Mouse (Mus musculus): ENCODE measurements around the gene Stx6.

GRCm38 (mm10) chr1:155251596-155251995 lies 93.1 kb downstream of the Stx6 start:
- no peak for TF ChIP-seq ELF1 (IDR thresholded peaks at IDR 0.05; ENCODE audit: low read depth, low read length)
- no peak for TF ChIP-seq GABPA (IDR thresholded peaks at IDR 0.05; ENCODE audit: insufficient replicate concordance, low read depth, low read length)
- TF ChIP-seq CTCF (conservative IDR thresholded peaks at IDR 0.05 in 1 of 2, IDR thresholded peaks at IDR 0.05 in 1 of 2; ENCODE audit: low read depth in 2 of 2, low read length in 2 of 2) = no peak
- no peak for TF ChIP-seq POLR2A (IDR thresholded peaks at IDR 0.05; ENCODE audit: low read depth, low read length)
- TF ChIP-seq BHLHE40 (IDR thresholded peaks at IDR 0.05; ENCODE audit: low read depth, low read length) = no peak
- no peak for TF ChIP-seq USF1 (IDR thresholded peaks at IDR 0.05; ENCODE audit: low read depth, low read length)
- no peak for TF ChIP-seq EP300 (IDR thresholded peaks at IDR 0.05; ENCODE audit: low read length)
- TF ChIP-seq E2F4 (IDR thresholded peaks at IDR 0.05; ENCODE audit: insufficient replicate concordance, low read depth, low read length) = no peak
- no peak for TF ChIP-seq MAX (IDR thresholded peaks at IDR 0.05; ENCODE audit: low read length)
- TF ChIP-seq MEF2A (IDR thresholded peaks at IDR 0.05; ENCODE audit: borderline replicate concordance, low read depth, low read length) = no peak
- TF ChIP-seq MXI1 (IDR thresholded peaks at IDR 0.05; ENCODE audit: low read depth, low read length) = no peak
- TF ChIP-seq ZKSCAN1 (IDR thresholded peaks at IDR 0.05; ENCODE audit: borderline replicate concordance, low read depth, low read length) = no peak
